ENCODE assay signal across 30 mouse cellular contexts in genomic region chr6:115879736-115880135, GRCm38 (mm10). TPM values are rescaled to one million over a fixed set of nuclear protein-coding genes. Genes with fewer than 3 reads are reported as not detected.
DNase-seq lines count a peak whose midpoint lies in the region; ATAC-seq and TF ChIP-seq lines count a peak whose summit lies in the region.
"Had no signal": no experiment of that assay in that cellular context is flagged by ENCODE, and none has a peak within 500 bp of the region (broad histone marks: within the 10 kb centered on the region; RNA-seq: fewer than 3 reads in every experiment).

No protein-coding gene starts in this region.

- no peak for TF ChIP-seq POLR2A in bone marrow macrophage, adult 2 months (IDR thresholded peaks at IDR 0.05; ENCODE audit: borderline replicate concordance, low read depth, low read length)

- ATAC-seq in heart, embryonic 11.5 days (replicated peaks; ENCODE audit: insufficient number of reproducible peaks, low FRiP score, low TSS enrichment) = no peak
- ATAC-seq in heart, embryonic 16.5 days (replicated peaks; ENCODE audit: extremely low read depth, insufficient read depth, low FRiP score) = no peak
- ATAC-seq in megakaryocyte, adult 5-6 weeks (ENCODE audit: poor library complexity, severe bottlenecking) = peak; percentile 79
- ATAC-seq: CD4-positive, CD25-positive, alpha-beta regulatory T cell, adult 4 months; forebrain, embryonic 16.5 days; intestine, embryonic 16.5 days; midbrain, embryonic 15.5 days had no signal

- H3K27ac ChIP-seq in heart, embryonic 11.5 days (ENCODE audit: low read depth, low read length) = peak overlapping the region; percentile 51
- H3K27ac ChIP-seq in heart, embryonic 16.5 days (ENCODE audit: low read length) = peak overlapping the region; percentile 63; the same call in 1 of the 2 replicates
- H3K27ac ChIP-seq in bone marrow macrophage, adult 2 months (ENCODE audit: insufficient read depth, low read depth, low read length) = peak overlapping the region; percentile 8; the same call in 1 of the 2 replicates
- H3K27ac ChIP-seq: hindbrain, embryonic 13.5 days; limb, embryonic 12.5 days; liver, embryonic 15.5 days; macrophage; midbrain, embryonic 10.5 days; midbrain, embryonic 15.5 days; stomach, postnatal 0 days had no signal

- H3K9me3 ChIP-seq in heart, embryonic 11.5 days (replicated peaks; ENCODE audit: control insufficient read depth, low read length) = no peaks in the 10 kb centered on the region
- no peaks in the 10 kb centered on the region for H3K9me3 ChIP-seq in heart, embryonic 16.5 days (replicated peaks; ENCODE audit: control insufficient read depth, low read length)
- H3K9me3 ChIP-seq: hindbrain, embryonic 13.5 days; limb, embryonic 12.5 days; liver, embryonic 15.5 days; lung, embryonic 15.5 days; midbrain, embryonic 10.5 days; midbrain, embryonic 15.5 days had no signal

- no peak for TF ChIP-seq CTCF in bone marrow macrophage, adult 2 months (IDR thresholded peaks at IDR 0.05; ENCODE audit: low read depth, low read length)

- H3K9ac ChIP-seq in heart, embryonic 11.5 days (ENCODE audit: low read depth, low read length) = no peak overlapping the region
- no peak overlapping the region for H3K9ac ChIP-seq in heart, embryonic 16.5 days (ENCODE audit: low read length)
- H3K9ac ChIP-seq: hindbrain, embryonic 13.5 days; limb, embryonic 12.5 days; liver, embryonic 15.5 days; lung, embryonic 15.5 days; midbrain, embryonic 15.5 days had no signal

- H3K4me3 ChIP-seq in heart, embryonic 11.5 days (ENCODE audit: low read depth, low read length) = no peak overlapping the region
- no peak overlapping the region for H3K4me3 ChIP-seq in heart, embryonic 16.5 days (ENCODE audit: low read length)
- no peak overlapping the region for H3K4me3 ChIP-seq in bone marrow macrophage, adult 2 months (ENCODE audit: insufficient read depth, low read length)
- H3K4me3 ChIP-seq: erythroblast, embryonic 14.5 days; hindbrain, embryonic 13.5 days; limb, embryonic 12.5 days; liver, embryonic 15.5 days; lung, embryonic 15.5 days; midbrain, embryonic 10.5 days; midbrain, embryonic 15.5 days had no signal

- H3K4me2 ChIP-seq in heart, embryonic 11.5 days = no peak overlapping the region
- no peak overlapping the region for H3K4me2 ChIP-seq in heart, embryonic 16.5 days (ENCODE audit: low read depth, low read length)
- H3K4me2 ChIP-seq: hindbrain, embryonic 13.5 days; limb, embryonic 12.5 days; liver, embryonic 15.5 days; lung, embryonic 15.5 days; midbrain, embryonic 15.5 days had no signal

- no peaks in the 10 kb centered on the region for H3K27me3 ChIP-seq in heart, embryonic 11.5 days (ENCODE audit: control insufficient read depth, insufficient read depth, low read length)
- no peaks in the 10 kb centered on the region for H3K27me3 ChIP-seq in heart, embryonic 16.5 days (ENCODE audit: control insufficient read depth, insufficient read depth, low read length)
- H3K27me3 ChIP-seq: hindbrain, embryonic 13.5 days; limb, embryonic 12.5 days; liver, embryonic 15.5 days; lung, embryonic 15.5 days; midbrain, embryonic 15.5 days had no signal

- no peaks in the 10 kb centered on the region for H3K36me3 ChIP-seq in heart, embryonic 11.5 days (ENCODE audit: control insufficient read depth, insufficient read depth, low read length)
- H3K36me3 ChIP-seq in heart, embryonic 16.5 days (ENCODE audit: control insufficient read depth, insufficient read depth) = peaks cover 6% of the 10 kb centered on the region; the same call in 1 of the 2 replicates
- H3K36me3 ChIP-seq: liver, embryonic 15.5 days had no signal

- DNase-seq in heart, adult 8-10 months (ENCODE audit: low spot score) = no peak
- DNase-seq in heart, adult 18-20 months = no peak
- no peak for DNase-seq in layer of hippocampus, adult 8-10 months (ENCODE audit: low spot score in 2 of 2)
- DNase-seq: adrenal gland, postnatal 25 days; cerebellum, adult 2 months; cerebellum, postnatal 14 days; kidney, adult 9 months; kidney, postnatal 10 days; layer of hippocampus, adult 9-11 months; thymus, adult 18-20 months; thymus, postnatal 36 days had no signal

- H3K4me1 ChIP-seq in heart, embryonic 11.5 days (ENCODE audit: control insufficient read depth, insufficient read depth, low read length) = peaks cover 4% of the 10 kb centered on the region
- H3K4me1 ChIP-seq in heart, embryonic 16.5 days (ENCODE audit: control insufficient read depth, insufficient read depth, low read length) = peaks cover 4% of the 10 kb centered on the region; the same call in 1 of the 2 replicates
- H3K4me1 ChIP-seq in bone marrow macrophage, adult 2 months (ENCODE audit: control insufficient read depth, insufficient read depth, low read length) = peaks cover 15% of the 10 kb centered on the region
- H3K4me1 ChIP-seq: hindbrain, embryonic 13.5 days; limb, embryonic 12.5 days; liver, embryonic 15.5 days; midbrain, embryonic 10.5 days; midbrain, embryonic 15.5 days had no signal

- 78% methylated on average over 6 of the region's 6 CpGs for WGBS in heart, embryonic 11.5 days (ENCODE audit: insufficient replicate concordance)
- WGBS in heart, embryonic 16.5 days = 77% methylated on average over 6 of the region's 6 CpGs

RNA-seq across cellular contexts. Expression of gene Ift122, which starts 26.5 kb away (rescaled TPM):
- polyA plus RNA-seq in heart, embryonic 11.5 days (2014; fragmentation: Nextera tagmentation; extraction: Ambion mirVana) = 21.0 and 26.7 TPM in 2 replicates
- total RNA-seq in heart, adult 8-10 months (2022) = 1 to 10 TPM; 8.5 to 10.0 (median 9.0) TPM
- polyA plus RNA-seq in heart, embryonic 16.5 days (2015; fragmentation: Nextera tagmentation; extraction: Ambion mirVana) = 21.4 and 23.0 TPM in 2 replicates
- 1 to 10 TPM; 6.5 to 7.4 TPM for total RNA-seq in heart, adult 18-20 months (2021)
- polyA plus RNA-seq in bone marrow macrophage, adult 2 months (2012; ENCODE audit: insufficient read depth, insufficient read length, missing spikeins) = 6.0 and 9.3 TPM in 2 replicates
- total RNA-seq in megakaryocyte, adult 5-6 weeks (2015) = 1.1 and 3.3 TPM in 2 replicates
- 2.8 and 4.8 TPM in 2 replicates for total RNA-seq in megakaryocyte, adult 5-6 weeks (2017)
- total RNA-seq in layer of hippocampus, adult 8-10 months (2022) = 10 to 100 TPM; 26.3 to 37.8 (median 30.0) TPM

RNA-seq across cellular contexts. Expression of gene Mbd4, which starts 26.6 kb away (rescaled TPM):
- polyA plus RNA-seq in heart, embryonic 11.5 days (2014; fragmentation: Nextera tagmentation; extraction: Ambion mirVana) = 12.5 and 14.6 TPM in 2 replicates
- 1 to 10 TPM in 3 of 4 experiments, under 1 TPM in 1; 0.98 to 1.5 (median 1.1) TPM for total RNA-seq in heart, adult 8-10 months (2022)
- polyA plus RNA-seq in heart, embryonic 16.5 days (2015; fragmentation: Nextera tagmentation; extraction: Ambion mirVana) = 10.2 and 12.5 TPM in 2 replicates
- 1 to 10 TPM in 1 of 2 experiments, under 1 TPM in 1; 0.79 to 1.1 TPM for total RNA-seq in heart, adult 18-20 months (2021)
- 12.0 and 13.8 TPM in 2 replicates for polyA plus RNA-seq in bone marrow macrophage, adult 2 months (2012; ENCODE audit: insufficient read depth, insufficient read length, missing spikeins)
- total RNA-seq in megakaryocyte, adult 5-6 weeks (2015) = 9.1 and 10.9 TPM in 2 replicates
- 19.9 and 21.3 TPM in 2 replicates for total RNA-seq in megakaryocyte, adult 5-6 weeks (2017)
- total RNA-seq in layer of hippocampus, adult 8-10 months (2022) = 1 to 10 TPM; 5.7 to 7.3 (median 6.6) TPM

RNA-seq across cellular contexts. Expression of gene Efcab12, which starts 41.5 kb away (rescaled TPM):
- polyA plus RNA-seq in heart, embryonic 11.5 days (2014; fragmentation: Nextera tagmentation; extraction: Ambion mirVana) = 0.50 and 0.63 TPM in 2 replicates
- under 1 TPM; 0.20 to 0.53 (median 0.36) TPM for total RNA-seq in heart, adult 8-10 months (2022)
- 0.51 and 0.59 TPM in 2 replicates for polyA plus RNA-seq in heart, embryonic 16.5 days (2015; fragmentation: Nextera tagmentation; extraction: Ambion mirVana)
- under 1 TPM; 0.27 to 0.54 TPM for total RNA-seq in heart, adult 18-20 months (2021)
- 0.31 and 0.32 TPM in 2 replicates for polyA plus RNA-seq in bone marrow macrophage, adult 2 months (2012; ENCODE audit: insufficient read depth, insufficient read length, missing spikeins)
- 0.09 TPM in 1 of 2 replicates, not detected in the other for total RNA-seq in megakaryocyte, adult 5-6 weeks (2015)
- total RNA-seq in megakaryocyte, adult 5-6 weeks (2017) = not detected in 2 replicates
- total RNA-seq in layer of hippocampus, adult 8-10 months (2022) = 1 to 10 TPM; 4.3 to 5.7 (median 5.4) TPM
- polyA plus RNA-seq: erythroblast, embryonic 14.5 days had no signal

RNA-seq across cellular contexts. Expression of gene Rho, which starts 51.8 kb away (rescaled TPM):
- polyA plus RNA-seq in heart, embryonic 11.5 days (2014; fragmentation: Nextera tagmentation; extraction: Ambion mirVana) = 0.04 and 0.16 TPM in 2 replicates
- not detected for total RNA-seq in heart, adult 8-10 months (2022)
- 0.16 TPM in 1 of 2 replicates, not detected in the other for polyA plus RNA-seq in heart, embryonic 16.5 days (2015; fragmentation: Nextera tagmentation; extraction: Ambion mirVana)
- not detected for total RNA-seq in heart, adult 18-20 months (2021)
- polyA plus RNA-seq in bone marrow macrophage, adult 2 months (2012; ENCODE audit: insufficient read depth, insufficient read length, missing spikeins) = not detected in 2 replicates
- total RNA-seq in megakaryocyte, adult 5-6 weeks (2015) = 0.41 TPM in 1 of 2 replicates, not detected in the other
- total RNA-seq in megakaryocyte, adult 5-6 weeks (2017) = 0.04 TPM in 1 of 2 replicates, not detected in the other
- 1 to 10 TPM in 1 of 4 experiments, under 1 TPM in 3; 0.45 to 1.7 (median 0.72) TPM for total RNA-seq in layer of hippocampus, adult 8-10 months (2022)
- total RNA-seq: gastrocnemius, adult 8-10 months; liver, adult 2 months had no signal
- polyA plus RNA-seq: CD4-positive, CD25-positive, alpha-beta regulatory T cell, adult 4 months; erythroblast, embryonic 14.5 days; liver, embryonic 15.5 days; macrophage; neural tube, embryonic 11.5 days had no signal

Comparison
In these comparisons a context has a peak if more than half of its experiments do, and no peak if none do; other contexts are left out.
1. H3K27ac ChIP-seq: peak in every context shown above with its lines; median percentile 63 in heart, embryonic 16.5 days; 51 in heart, embryonic 11.5 days; 8 in bone marrow macrophage, adult 2 months.